7 mouse cellular contexts compared by ENCODE assay signal in the genomic region with DNA sequence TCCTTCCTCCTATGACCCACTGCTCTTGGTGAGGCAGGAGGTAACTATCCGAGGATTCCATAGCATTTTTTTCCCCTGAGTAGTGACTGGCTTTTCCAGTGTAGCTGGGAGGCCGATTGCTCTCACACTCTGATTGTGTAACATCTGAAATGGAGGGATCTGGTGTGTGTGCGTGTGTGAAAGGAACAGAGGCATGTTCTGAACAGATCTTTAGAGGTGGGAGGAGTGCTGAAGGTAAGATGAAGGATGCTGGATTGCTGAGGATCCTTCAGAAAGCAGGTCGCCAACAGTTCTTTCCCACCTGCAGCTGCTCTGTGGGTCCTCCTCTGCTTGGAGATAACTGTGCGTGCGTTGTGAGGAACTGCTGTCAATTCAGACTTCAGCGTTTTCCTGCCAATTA. TPM values are rescaled to one million over a fixed set of nuclear protein-coding genes. Genes with fewer than 3 reads are reported as not detected.
DNase-seq lines count a peak whose midpoint lies in the region; ATAC-seq and TF ChIP-seq lines count a peak whose summit lies in the region.

No protein-coding gene starts in this region.

- no peak for TF ChIP-seq CTCF in testis, adult 2 months (IDR thresholded peaks at IDR 0.05; ENCODE audit: control insufficient read depth, insufficient read depth, insufficient replicate concordance, low read depth, low read length)

- peak overlapping the region; percentile 77 for H3K4me2 ChIP-seq in forebrain, embryonic 11.5 days (ENCODE audit: low read depth, low read length, severe bottlenecking)

- 8% methylated on average over 7 of the region's 7 CpGs for WGBS in forebrain, embryonic 11.5 days
- WGBS in limb, embryonic 10.5 days, result 9% methylated on average over 7 of the region's 7 CpGs
- 5% methylated on average over 7 of the region's 7 CpGs for whole genome bisulfite sequencing in midbrain, embryonic 10.5 days

- H3K27ac ChIP-seq in testis, adult 2 months (ENCODE audit: control insufficient read depth, insufficient read depth, low read depth, low read length), result no peak overlapping the region
- no peak overlapping the region for H3K27ac ChIP-seq in forebrain, embryonic 11.5 days (ENCODE audit: low read depth, low read length)
- peak overlapping the region; percentile 100 for H3K27ac ChIP-seq in limb, embryonic 10.5 days
- peak overlapping the region; percentile 100 for H3K27ac ChIP-seq in midbrain, embryonic 10.5 days (replicated peaks)

- ATAC-seq in forebrain, embryonic 11.5 days (replicated peaks; ENCODE audit: low FRiP score), result peak; percentile 14

- TF ChIP-seq POLR2A in testis, adult 2 months (IDR thresholded peaks at IDR 0.05; ENCODE audit: control insufficient read depth, low read depth, low read length), result no peak

- H3K36me3 ChIP-seq in testis, adult 2 months (ENCODE audit: control insufficient read depth, insufficient read depth, low read length), result no peaks in the 10 kb centered on the region
- no peaks in the 10 kb centered on the region; the same call in 1 of the 2 replicates for H3K36me3 ChIP-seq in forebrain, embryonic 11.5 days (ENCODE audit: control insufficient read depth, insufficient read depth, low read length)
- peaks cover 17% of the 10 kb centered on the region for H3K36me3 ChIP-seq in limb, embryonic 10.5 days
- peaks cover 23% of the 10 kb centered on the region for H3K36me3 ChIP-seq in midbrain, embryonic 10.5 days

- H3K9me3 ChIP-seq in forebrain, embryonic 11.5 days (ENCODE audit: control insufficient read depth, low read length), result no peaks in the 10 kb centered on the region
- no peaks in the 10 kb centered on the region for H3K9me3 ChIP-seq in limb, embryonic 10.5 days (replicated peaks)
- H3K9me3 ChIP-seq in midbrain, embryonic 10.5 days (replicated peaks), result no peaks in the 10 kb centered on the region

- H3K4me1 ChIP-seq in testis, adult 2 months (ENCODE audit: control insufficient read depth, insufficient read depth, low read length), result peaks cover 13% of the 10 kb centered on the region
- peaks cover 15% of the 10 kb centered on the region; the same call in 1 of the 2 replicates for H3K4me1 ChIP-seq in forebrain, embryonic 11.5 days (replicated peaks; ENCODE audit: control insufficient read depth, insufficient read depth, low read length)
- peaks cover 36% of the 10 kb centered on the region for H3K4me1 ChIP-seq in limb, embryonic 10.5 days
- peaks cover 42% of the 10 kb centered on the region for H3K4me1 ChIP-seq in midbrain, embryonic 10.5 days

- H3K27me3 ChIP-seq in testis, adult 2 months (ENCODE audit: control insufficient read depth, insufficient read depth, low read length), result no peaks in the 10 kb centered on the region
- no peaks in the 10 kb centered on the region for H3K27me3 ChIP-seq in forebrain, embryonic 11.5 days (ENCODE audit: control insufficient read depth, insufficient read depth, low read length)
- H3K27me3 ChIP-seq in limb, embryonic 10.5 days (ENCODE audit: low read depth, poor library complexity, severe bottlenecking), result no peaks in the 10 kb centered on the region
- no peaks in the 10 kb centered on the region for H3K27me3 ChIP-seq in midbrain, embryonic 10.5 days (ENCODE audit: low read depth, poor library complexity, severe bottlenecking)

- no peak for DNase-seq in testis, postnatal 10 days (ENCODE audit: low spot score)
- DNase-seq in forebrain, embryonic 11.5 days (ENCODE audit: low spot score), result no peak
- no peak for DNase-seq in limb, embryonic 10.5 days (ENCODE audit: low spot score)
- no peak for DNase-seq in midbrain, embryonic 10.5 days (ENCODE audit: low spot score)
- DNase-seq in adrenal gland, adult 8-10 months, result no peak
- no peak for DNase-seq in urinary bladder, adult 2 months (ENCODE audit: low spot score)

- peak overlapping the region; percentile 49 for H3K9ac ChIP-seq in forebrain, embryonic 11.5 days (ENCODE audit: low read length)

- H3K4me3 ChIP-seq in testis, adult 2 months (ENCODE audit: control insufficient read depth, low read depth, low read length), result peak overlapping the region; percentile 81
- H3K4me3 ChIP-seq in forebrain, embryonic 11.5 days (ENCODE audit: low read depth, low read length), result peak overlapping the region; percentile 99
- H3K4me3 ChIP-seq in limb, embryonic 10.5 days, result peak overlapping the region; percentile 95
- H3K4me3 ChIP-seq in midbrain, embryonic 10.5 days, result peak overlapping the region; percentile 79

RNA-seq across cellular contexts. Expression of gene Acvr2b, which starts 0.6 kb away (rescaled TPM):
- polyA plus RNA-seq in testis, adult 2 months (2012; rRNA removed), result 2.3 and 2.5 TPM in 2 replicates
- 106 and 133 TPM in 2 replicates for polyA plus RNA-seq in forebrain, embryonic 11.5 days (2014; fragmentation: Nextera tagmentation; extraction: Ambion mirVana)
- polyA plus RNA-seq in limb, embryonic 10.5 days (2016; fragmentation: Nextera tagmentation; extraction: Ambion mirVana), result 74.7 and 92.6 TPM in 2 replicates
- 63.7 and 69.9 TPM in 2 replicates for polyA plus RNA-seq in midbrain, embryonic 10.5 days (2016; fragmentation: Nextera tagmentation; extraction: Ambion mirVana)
- total RNA-seq in adrenal gland, adult 8-10 months (2022), result 10 to 100 TPM in 2 of 4 experiments, 1 to 10 TPM in 2; 5.7 to 12.7 (median 10.7) TPM
- 2.3 and 3.7 TPM in 2 replicates for polyA plus RNA-seq in urinary bladder, adult 2 months (2012; rRNA removed)

RNA-seq across cellular contexts. Expression of gene Slc22a14, which starts 36.0 kb away (rescaled TPM):
- polyA plus RNA-seq in testis, adult 2 months (2012; rRNA removed), result 342 and 379 TPM in 2 replicates
- not detected in 2 replicates for polyA plus RNA-seq in forebrain, embryonic 11.5 days (2014; fragmentation: Nextera tagmentation; extraction: Ambion mirVana)
- polyA plus RNA-seq in limb, embryonic 10.5 days (2016; fragmentation: Nextera tagmentation; extraction: Ambion mirVana), result not detected in 2 replicates
- polyA plus RNA-seq in midbrain, embryonic 10.5 days (2016; fragmentation: Nextera tagmentation; extraction: Ambion mirVana), result not detected in 2 replicates
- not detected for total RNA-seq in adrenal gland, adult 8-10 months (2022)
- polyA plus RNA-seq in urinary bladder, adult 2 months (2012; rRNA removed), result 0.16 and 0.40 TPM in 2 replicates

RNA-seq across cellular contexts. Expression of gene Exog, which starts 43.4 kb away (rescaled TPM):
- polyA plus RNA-seq in testis, adult 2 months (2012; rRNA removed), result 3.0 and 3.2 TPM in 2 replicates
- 44.0 and 47.0 TPM in 2 replicates for polyA plus RNA-seq in forebrain, embryonic 11.5 days (2014; fragmentation: Nextera tagmentation; extraction: Ambion mirVana)
- polyA plus RNA-seq in limb, embryonic 10.5 days (2016; fragmentation: Nextera tagmentation; extraction: Ambion mirVana), result 39.7 and 44.6 TPM in 2 replicates
- polyA plus RNA-seq in midbrain, embryonic 10.5 days (2016; fragmentation: Nextera tagmentation; extraction: Ambion mirVana), result 36.5 and 37.5 TPM in 2 replicates
- total RNA-seq in adrenal gland, adult 8-10 months (2022), result 1 to 10 TPM; 4.6 to 5.9 (median 4.9) TPM
- polyA plus RNA-seq in urinary bladder, adult 2 months (2012; rRNA removed), result 4.8 and 5.7 TPM in 2 replicates

RNA-seq across cellular contexts. Expression of gene Xylb, which starts 44.2 kb away (rescaled TPM):
- 6.5 and 6.9 TPM in 2 replicates for polyA plus RNA-seq in testis, adult 2 months (2012; rRNA removed)
- 12.5 and 12.7 TPM in 2 replicates for polyA plus RNA-seq in forebrain, embryonic 11.5 days (2014; fragmentation: Nextera tagmentation; extraction: Ambion mirVana)
- 11.4 and 12.8 TPM in 2 replicates for polyA plus RNA-seq in limb, embryonic 10.5 days (2016; fragmentation: Nextera tagmentation; extraction: Ambion mirVana)
- 6.9 and 7.7 TPM in 2 replicates for polyA plus RNA-seq in midbrain, embryonic 10.5 days (2016; fragmentation: Nextera tagmentation; extraction: Ambion mirVana)
- total RNA-seq in adrenal gland, adult 8-10 months (2022), result 1 to 10 TPM in 3 of 4 experiments, under 1 TPM in 1; 0.87 to 2.2 (median 1.5) TPM
- polyA plus RNA-seq in urinary bladder, adult 2 months (2012; rRNA removed), result 1.4 and 1.6 TPM in 2 replicates

Comparison
In these comparisons a context has a peak if more than half of its experiments do, and no peak if none do; other contexts are left out.
1. H3K27ac ChIP-seq: peak in limb, embryonic 10.5 days (single experiment) and midbrain, embryonic 10.5 days (single experiment); none in testis, adult 2 months (single experiment) and forebrain, embryonic 11.5 days (single experiment).
2. RNA of gene Acvr2b, which starts 0.6 kb away (polyA plus RNA-seq): 106 to 133 TPM in forebrain, embryonic 11.5 days, 74.7 to 92.6 TPM in limb, embryonic 10.5 days and 63.7 to 69.9 TPM in midbrain, embryonic 10.5 days; 2.3 to 2.5 TPM in testis, adult 2 months and 2.3 to 3.7 TPM in urinary bladder, adult 2 months; every median in the first group is over 10 times any median in the second.
3. RNA of gene Slc22a14, which starts 36.0 kb away (polyA plus RNA-seq): 342 to 379 TPM in testis, adult 2 months; 0.16 to 0.40 TPM in urinary bladder, adult 2 months, not detected in forebrain, embryonic 11.5 days, not detected in limb, embryonic 10.5 days and not detected in midbrain, embryonic 10.5 days; every median in the first group is over 100 times any median in the second.
4. Peak in every context shown above with its lines, with median percentiles within 50 percentile points of each other: H3K4me3 ChIP-seq.